15 mouse cellular contexts compared by ENCODE assay signal in the genomic region with DNA sequence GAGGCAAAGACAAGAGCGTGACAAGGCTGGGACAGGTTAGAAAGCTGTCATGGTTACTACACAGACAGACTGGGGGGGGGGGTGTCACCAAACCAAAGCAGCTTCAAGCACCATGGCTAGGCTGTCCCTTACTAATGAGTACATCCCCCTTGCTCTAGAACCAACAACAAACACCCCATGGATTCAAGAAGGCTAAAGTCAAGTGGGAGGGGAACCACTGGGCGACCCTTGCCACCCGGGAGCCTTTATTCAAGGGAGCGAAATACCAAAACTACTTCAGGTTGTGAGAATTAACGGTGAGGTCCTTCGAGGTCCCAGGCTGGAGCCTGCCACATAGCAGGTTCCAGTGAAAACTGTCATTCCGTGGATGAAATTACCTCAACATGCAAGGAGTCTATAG. TPM values are rescaled to one million over a fixed set of nuclear protein-coding genes. Genes with fewer than 3 reads are reported as not detected.
DNase-seq lines count a peak whose midpoint lies in the region; ATAC-seq and TF ChIP-seq lines count a peak whose summit lies in the region.
"Had no signal": no experiment of that assay in that cellular context is flagged by ENCODE, and none has a peak within 500 bp of the region (broad histone marks: within the 10 kb centered on the region; RNA-seq: fewer than 3 reads in every experiment).

No protein-coding gene starts in this region.

- H3K9me3 ChIP-seq in E14TG2a.4 (ENCODE audit: low read length) (no peaks in the 10 kb centered on the region), ES-Bruce4 (replicated peaks; ENCODE audit: control insufficient read depth, insufficient read depth, low read length, poor library complexity, severe bottlenecking) (no peaks in the 10 kb centered on the region)
- no peaks in the 10 kb centered on the region for H3K9me3 ChIP-seq in forebrain, embryonic 16.5 days (ENCODE audit: control insufficient read depth, low read length)
- no peaks in the 10 kb centered on the region for H3K9me3 ChIP-seq in midbrain, embryonic 11.5 days (ENCODE audit: control insufficient read depth, low read length)
- no peaks in the 10 kb centered on the region for H3K9me3 ChIP-seq in lung, postnatal 0 days (ENCODE audit: low read length)
- H3K9me3 ChIP-seq: stomach, embryonic 15.5 days had no signal

- H3K27ac ChIP-seq in ES-Bruce4 (ENCODE audit: insufficient read depth, low read length) = peak overlapping the region; percentile 95
- no peak overlapping the region for H3K27ac ChIP-seq in forebrain, embryonic 16.5 days (ENCODE audit: low read length)
- H3K27ac ChIP-seq in midbrain, embryonic 11.5 days (ENCODE audit: low read depth, low read length) = no peak overlapping the region
- no peak overlapping the region for H3K27ac ChIP-seq in lung, postnatal 0 days (ENCODE audit: low read length)
- H3K27ac ChIP-seq: stomach, embryonic 15.5 days had no signal

- H3K4me3 ChIP-seq in E14TG2a.4 (replicated peaks; ENCODE audit: low read length) (peak overlapping the region; percentile 96), ES-Bruce4 (ENCODE audit: low read depth, low read length) (peak overlapping the region; percentile 62)
- no peak overlapping the region for H3K4me3 ChIP-seq in forebrain, embryonic 16.5 days (replicated peaks; ENCODE audit: low read length)
- peak overlapping the region; percentile 88 for H3K4me3 ChIP-seq in midbrain, embryonic 11.5 days (ENCODE audit: low read depth, low read length)
- H3K4me3 ChIP-seq in lung, postnatal 0 days (ENCODE audit: low read depth, low read length) = no peak overlapping the region
- H3K4me3 ChIP-seq: stomach, embryonic 15.5 days had no signal

- no peak for TF ChIP-seq EP300 in ES-Bruce4 (IDR thresholded peaks at IDR 0.05; ENCODE audit: insufficient read depth, low read depth, low read length)
- TF ChIP-seq EP300 in lung, postnatal 0 days (IDR thresholded peaks at IDR 0.05) = no peak

- peak overlapping the region; percentile 84; the same call in 1 of the 2 replicates for H3K4me2 ChIP-seq in forebrain, embryonic 16.5 days (ENCODE audit: low read length)
- peak overlapping the region; percentile 81 for H3K4me2 ChIP-seq in midbrain, embryonic 11.5 days
- no peak overlapping the region for H3K4me2 ChIP-seq in lung, postnatal 0 days (replicated peaks; ENCODE audit: low read depth, low read length)
- H3K4me2 ChIP-seq: stomach, embryonic 15.5 days had no signal

- no peak for TF ChIP-seq POLR2A in ES-Bruce4 (IDR thresholded peaks at IDR 0.05; ENCODE audit: insufficient read depth, low read length)

- ATAC-seq in forebrain, embryonic 16.5 days = no peak
- ATAC-seq in midbrain, embryonic 11.5 days (ENCODE audit: low FRiP score) = no peak
- ATAC-seq in lung, postnatal 0 days = no peak

- 6% methylated on average over 7 of the region's 7 CpGs for WGBS in forebrain, embryonic 16.5 days
- 2% methylated on average over 7 of the region's 7 CpGs for WGBS in midbrain, embryonic 11.5 days
- 21% methylated on average over 7 of the region's 7 CpGs for WGBS in lung, postnatal 0 days

- DNase-seq in midbrain, embryonic 11.5 days (ENCODE audit: low spot score, missing footprints) = peak; percentile 93
- no peak for DNase-seq in lung, postnatal 0 days (ENCODE audit: low spot score)
- DNase-seq in right cerebral cortex, adult 18-20 months = no peak
- no peak for DNase-seq in cerebellum, postnatal 14 days
- DNase-seq: adrenal gland, postnatal 25 days; cerebellum, adult 11-12 months; heart, postnatal 10 days; kidney, adult 2 months; layer of hippocampus, adult 9-11 months; right cerebral cortex, postnatal 25 days had no signal

- H3K27me3 ChIP-seq in E14TG2a.4 (ENCODE audit: insufficient read depth, low read length) = no peaks in the 10 kb centered on the region
- no peaks in the 10 kb centered on the region for H3K27me3 ChIP-seq in ES-Bruce4 (ENCODE audit: control insufficient read depth, insufficient read depth, low read length, poor library complexity, severe bottlenecking)
- H3K27me3 ChIP-seq in forebrain, embryonic 16.5 days (replicated peaks; ENCODE audit: control insufficient read depth, insufficient read depth, low read length) = peaks cover 55% of the 10 kb centered on the region
- H3K27me3 ChIP-seq in midbrain, embryonic 11.5 days (ENCODE audit: control insufficient read depth, insufficient read depth, low read length) = peaks cover 5% of the 10 kb centered on the region; the same call in 1 of the 2 replicates
- peaks cover 42% of the 10 kb centered on the region for H3K27me3 ChIP-seq in lung, postnatal 0 days (replicated peaks; ENCODE audit: insufficient read depth, low read length)

- peak overlapping the region; percentile 99 for H3K9ac ChIP-seq in ES-Bruce4 (ENCODE audit: low read depth, poor library complexity, severe bottlenecking)
- H3K9ac ChIP-seq in forebrain, embryonic 16.5 days (replicated peaks; ENCODE audit: low read depth, low read length) = no peak overlapping the region
- peak overlapping the region; percentile 22; the same call in 1 of the 2 replicates for H3K9ac ChIP-seq in midbrain, embryonic 11.5 days (ENCODE audit: low read length)
- no peak overlapping the region for H3K9ac ChIP-seq in lung, postnatal 0 days (replicated peaks; ENCODE audit: low read depth)
- H3K9ac ChIP-seq: stomach, embryonic 15.5 days had no signal

- H3K36me3 ChIP-seq in E14TG2a.4 (ENCODE audit: insufficient read depth, low read length) = peaks cover 27% of the 10 kb centered on the region
- H3K36me3 ChIP-seq in ES-Bruce4 (ENCODE audit: control insufficient read depth, insufficient read depth, low read length, poor library complexity, severe bottlenecking) = 0 out of 2 replicates have a peak, but pooled peaks cover 7% of the 10 kb centered on the region
- no peaks in the 10 kb centered on the region for H3K36me3 ChIP-seq in forebrain, embryonic 16.5 days (ENCODE audit: control insufficient read depth, insufficient read depth)
- H3K36me3 ChIP-seq in midbrain, embryonic 11.5 days (ENCODE audit: control insufficient read depth, insufficient read depth, low read length) = no peaks in the 10 kb centered on the region
- no peaks in the 10 kb centered on the region for H3K36me3 ChIP-seq in lung, postnatal 0 days (ENCODE audit: insufficient read depth, low read length)
- H3K36me3 ChIP-seq: stomach, embryonic 15.5 days had no signal

- H3K4me1 ChIP-seq in E14TG2a.4 (replicated peaks; ENCODE audit: low read depth, low read length) (peaks cover 59% of the 10 kb centered on the region), ES-Bruce4 (ENCODE audit: control insufficient read depth, insufficient read depth, low read length) (peaks cover 8% of the 10 kb centered on the region)
- peaks cover 39% of the 10 kb centered on the region for H3K4me1 ChIP-seq in forebrain, embryonic 16.5 days (replicated peaks; ENCODE audit: control insufficient read depth, insufficient read depth, low read length)
- H3K4me1 ChIP-seq in midbrain, embryonic 11.5 days (ENCODE audit: control insufficient read depth, insufficient read depth, low read length) = peaks cover 33% of the 10 kb centered on the region
- peaks cover 6% of the 10 kb centered on the region for H3K4me1 ChIP-seq in lung, postnatal 0 days (ENCODE audit: insufficient read depth, low read depth, low read length)

- TF ChIP-seq CTCF in E14TG2a.4 (conservative IDR thresholded peaks at IDR 0.05; ENCODE audit: low read length) = no peak
- TF ChIP-seq CTCF in ES-Bruce4 (IDR thresholded peaks at IDR 0.05; ENCODE audit: low read depth, low read length) = no peak
- no peak for TF ChIP-seq CTCF in lung, postnatal 0 days (IDR thresholded peaks at IDR 0.05)

RNA-seq across cellular contexts. Expression of a gene that starts 4.0 kb away (rescaled TPM):
- polyA plus RNA-seq in ES-Bruce4 (2011; ENCODE audit: insufficient read depth, insufficient read length, low read depth, missing spikeins) = 244 and 245 TPM in 2 replicates
- 0.54 and 1.1 TPM in 2 replicates for polyA plus RNA-seq in forebrain, embryonic 16.5 days (2015; fragmentation: Nextera tagmentation; extraction: Ambion mirVana)
- 33.9 and 37.2 TPM in 2 replicates for polyA plus RNA-seq in midbrain, embryonic 11.5 days (2014; fragmentation: Nextera tagmentation; extraction: Ambion mirVana)
- not detected in 2 replicates for polyA plus RNA-seq in lung, postnatal 0 days (2015; fragmentation: Nextera tagmentation; extraction: Ambion mirVana)
- polyA plus RNA-seq: gonadal fat pad, adult 2 months; kidney, adult 2 months had no signal

RNA-seq across cellular contexts. Expression of a gene that starts 21.6 kb away (rescaled TPM):
- 28.9 and 29.3 TPM in 2 replicates for polyA plus RNA-seq in ES-Bruce4 (2011; ENCODE audit: insufficient read depth, insufficient read length, low read depth, missing spikeins)
- polyA plus RNA-seq in forebrain, embryonic 16.5 days (2015; fragmentation: Nextera tagmentation; extraction: Ambion mirVana) = 53.9 and 60.4 TPM in 2 replicates
- polyA plus RNA-seq in midbrain, embryonic 11.5 days (2014; fragmentation: Nextera tagmentation; extraction: Ambion mirVana) = 14.6 and 16.8 TPM in 2 replicates
- polyA plus RNA-seq in lung, postnatal 0 days (2015; fragmentation: Nextera tagmentation; extraction: Ambion mirVana) = 19.5 and 21.1 TPM in 2 replicates

Comparison
In these comparisons a context has a peak if more than half of its experiments do, and no peak if none do; other contexts are left out.
1. H3K4me3 ChIP-seq: peak in E14TG2a.4 (single experiment), ES-Bruce4 (single experiment) and midbrain, embryonic 11.5 days (single experiment); none in forebrain, embryonic 16.5 days (single experiment) and lung, postnatal 0 days (single experiment).
2. H3K9ac ChIP-seq: peak in ES-Bruce4 (single experiment) and midbrain, embryonic 11.5 days (single experiment); none in forebrain, embryonic 16.5 days (single experiment) and lung, postnatal 0 days (single experiment).
3. RNA of a gene that starts 4.0 kb away (polyA plus RNA-seq): 244 to 245 TPM in ES-Bruce4 and 33.9 to 37.2 TPM in midbrain, embryonic 11.5 days; 0.54 to 1.1 TPM in forebrain, embryonic 16.5 days and not detected in lung, postnatal 0 days; every median in the first group is over 10 times any median in the second.